Mouse (Mus musculus) midbrain, embryonic 14.5 days (tissue): ENCODE results near the gene Gm4881. TPM values are rescaled to one million over a fixed set of nuclear protein-coding genes. Genes with fewer than 3 reads are reported as not detected.
A peak's percentile ranks its signal among the peaks of the same experiment; 100 is the strongest.
"Not testable (repeated sequence)": the region's sequence is repeated elsewhere in the genome, so short reads cannot be mapped to it uniquely, and the experiment has no call there.

Experiments
- ATAC-seq: fragments of 200-750 bp; cut with Nextera tagmentation; 2 replicates; pipeline ENCODE4 v1.8.0; 2017; ENCODE audit warnings: moderate number of reproducible peaks, moderate library complexity; ENCODE audit not compliant: low FRiP score, low TSS enrichment
- DNase-seq: peaks from one replicate; pipeline ENCODE4 v3.0.0-alpha.2; 2015
- H3K27ac ChIP-seq: fragments of 300-500 bp; sonication (generic); replicated peaks from 2 replicates; pipeline ENCODE4 v1.5.1; 2014; ENCODE audit warnings: mild to moderate bottlenecking, low read depth, low read length, moderate library complexity
- H3K27me3 ChIP-seq: fragments of 300-500 bp; sonication (generic); 2 replicates; pipeline ENCODE4 v1.6.1; 2014; ENCODE audit warnings: low read length, control low read depth, mixed read lengths; ENCODE audit not compliant: control insufficient read depth, insufficient read depth
- H3K36me3 ChIP-seq: fragments of 300-500 bp; sonication (generic); 2 replicates; pipeline ENCODE4 v1.6.1; 2014; ENCODE audit warnings: low read length, control low read depth; ENCODE audit not compliant: control insufficient read depth, insufficient read depth
- H3K4me1 ChIP-seq: fragments of 300-500 bp; sonication (generic); 2 replicates; pipeline ENCODE4 v1.6.1; 2014; ENCODE audit warnings: mild to moderate bottlenecking, antibody characterized with exemption, low read length, control low read depth; ENCODE audit not compliant: control insufficient read depth, insufficient read depth
- H3K4me2 ChIP-seq: fragments of 300-500 bp; sonication (generic); 2 replicates; pipeline ENCODE4 v1.6.1; 2014; ENCODE audit warnings: mild to moderate bottlenecking, low read length, moderate library complexity
- H3K4me3 ChIP-seq: fragments of 300-500 bp; sonication (generic); replicated peaks from 2 replicates; pipeline ENCODE4 v1.5.1; 2014; ENCODE audit warnings: low read depth, low read length
- H3K9ac ChIP-seq: fragments of 300-500 bp; sonication (generic); replicated peaks from 2 replicates; pipeline ENCODE4 v1.6.1; 2014; ENCODE audit warnings: mild to moderate bottlenecking, low read length, moderate library complexity
- H3K9me3 ChIP-seq: fragments of 300-500 bp; sonication (generic); 2 replicates; pipeline ENCODE4 v1.6.1; 2016; ENCODE audit warnings: low read length, control low read depth, mixed read lengths; ENCODE audit not compliant: control insufficient read depth
- WGBS: fragments of 180-500 bp; shearing (Covaris S2); extraction: QIAGEN DNeasy Blood & Tissue Kit; methylation state at CpG from one replicate; pipeline ENCODE4 v1.1.7; 2014; 5-methylcytosine and 5-hydroxymethylcytosine counted together
- polyA plus RNA-seq: library from polyadenylated mRNA; unstranded; fragments of >200 nt; fragmentation: Nextera tagmentation; extraction: Ambion mirVana; gene quantifications from 2 replicates; pipeline ENCODE4 v1.2.1, GENCODE M21; 2014

Gm4881 gene
- polyA plus RNA-seq, 1 experiment from 2014 or later: 6.1 TPM

DNA sequence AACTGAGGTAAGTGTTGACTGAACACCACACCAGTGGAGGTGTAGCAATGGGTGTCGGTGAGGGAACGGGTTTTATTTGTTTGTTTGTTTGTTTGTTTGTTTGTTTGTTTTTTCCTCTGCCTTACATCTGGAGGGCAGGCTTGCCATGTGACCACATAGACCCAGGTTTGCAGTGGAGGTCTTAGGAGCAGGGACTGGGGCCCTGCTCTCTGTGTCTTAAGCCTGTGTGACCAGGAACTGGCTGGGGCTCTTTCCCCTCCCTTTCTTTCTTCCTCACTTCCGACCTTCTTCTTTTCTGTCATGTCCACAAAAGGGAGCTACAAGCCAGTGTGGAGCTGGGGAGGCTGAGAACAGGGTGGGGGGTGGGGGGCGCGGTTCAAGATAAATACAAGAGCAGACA lies 46.3 kb downstream of the Gm4881 start:
- Histone ChIP-seq H3K9me3 (no peaks in the 10 kb centered on the region), H3K27ac (no peak overlapping the region), H3K4me1 (no peaks in the 10 kb centered on the region), H3K9ac (no peak overlapping the region), H3K27me3 (no peaks in the 10 kb centered on the region), H3K36me3 (no peaks in the 10 kb centered on the region), H3K4me3 (no peak overlapping the region), H3K4me2 (no peak overlapping the region)
- WGBS: 85% methylated on average over 5 of the region's 5 CpGs
- DNase-seq: no peak
- ATAC-seq: no peak

DNA sequence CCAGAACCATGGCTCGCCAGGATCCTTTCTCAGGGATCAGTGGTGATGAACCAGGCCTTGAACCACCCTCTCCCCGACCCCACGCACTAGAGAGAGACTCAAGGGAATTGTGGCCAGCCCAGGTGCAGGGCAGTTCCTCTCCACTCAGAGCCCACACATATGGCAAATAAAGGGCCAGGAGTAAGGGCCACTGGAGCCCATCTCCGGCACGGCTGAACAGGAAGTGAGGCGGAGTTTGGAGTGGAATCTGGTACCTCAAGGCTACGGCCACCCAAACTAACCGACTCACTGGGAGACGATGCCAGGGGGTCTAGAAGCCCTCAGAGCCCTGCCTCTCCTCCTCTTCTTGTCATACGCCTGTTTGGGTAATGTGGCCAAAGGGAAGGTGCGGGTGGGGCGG lies 47.1 kb downstream of the Gm4881 start, which contains the start of gene Cd79a:
TSS of gene Cd79a (plus strand) at position 158 of the 400 bp plus-strand sequence.
- H3K36me3 ChIP-seq: no peaks in the 10 kb centered on the region
- H3K27me3 ChIP-seq: no peaks in the 10 kb centered on the region
- H3K27ac ChIP-seq: no peak within 1 kb of the TSS
- DNase-seq (no peak), ATAC-seq (no peak)
- no peaks in the 10 kb centered on the region for H3K4me1 ChIP-seq
- WGBS: 85% methylated on average over 12 of the region's 12 CpGs
- no peaks in the 10 kb centered on the region for H3K9me3 ChIP-seq
- H3K9ac ChIP-seq: no peak within 1 kb of the TSS
- H3K4me3 ChIP-seq: no peak within 1 kb of the TSS
- no peak within 1 kb of the TSS for H3K4me2 ChIP-seq

DNA sequence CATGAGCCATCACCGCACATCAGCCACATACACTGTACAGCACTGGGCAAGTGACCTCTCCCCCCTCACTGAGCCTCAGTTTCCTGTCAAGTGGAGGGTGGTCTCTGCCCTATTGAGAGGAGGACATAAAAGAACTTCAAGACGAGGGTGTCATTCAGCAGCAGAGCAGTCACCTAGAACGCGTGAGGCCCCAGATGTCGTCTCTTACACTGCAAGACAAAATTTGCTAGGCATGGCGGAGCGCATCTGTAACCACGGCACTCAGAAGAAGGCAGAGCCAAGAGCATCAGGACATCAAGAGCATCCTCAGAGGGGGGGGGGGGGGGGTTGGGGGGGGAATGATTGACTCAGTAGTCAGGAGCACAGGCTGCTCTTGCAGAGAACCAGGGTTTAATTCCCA lies 48.0 kb downstream of the Gm4881 start:
- no peaks in the 10 kb centered on the region for H3K36me3 ChIP-seq
- H3K4me3 ChIP-seq: no peak overlapping the region
- no peak overlapping the region for H3K27ac ChIP-seq
- H3K9me3 ChIP-seq: no peaks in the 10 kb centered on the region
- no peak overlapping the region for H3K4me2 ChIP-seq
- ATAC-seq (no peak), DNase-seq (no peak)
- WGBS: 67% methylated on average over 8 of the region's 8 CpGs
- no peaks in the 10 kb centered on the region for H3K4me1 ChIP-seq
- H3K9ac ChIP-seq: no peak overlapping the region
- no peaks in the 10 kb centered on the region for H3K27me3 ChIP-seq

DNA sequence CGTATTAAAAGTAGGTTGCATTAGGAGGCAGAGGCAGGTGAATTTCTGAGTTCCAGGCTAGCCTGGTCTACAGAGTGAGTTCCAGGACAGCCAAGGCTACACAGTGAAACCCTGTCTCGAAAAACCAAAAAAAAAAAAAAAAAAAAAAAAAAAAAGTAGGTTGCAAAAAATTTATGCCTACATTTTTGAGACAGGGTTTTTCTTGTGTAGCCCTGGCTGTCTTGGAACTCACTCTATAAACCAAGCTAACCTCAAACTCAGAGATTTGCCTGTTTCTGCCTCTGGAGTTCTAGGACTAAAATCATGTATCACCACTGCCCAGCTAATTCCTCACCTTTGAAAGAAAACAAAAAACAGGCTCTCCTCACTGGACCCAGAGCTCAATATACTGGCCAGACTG lies 48.5 kb downstream of the Gm4881 start:
- H3K36me3 ChIP-seq, H3K27me3 ChIP-seq, ATAC-seq, H3K4me2 ChIP-seq, H3K4me3 ChIP-seq, H3K9me3 ChIP-seq, H3K9ac ChIP-seq, H3K27ac ChIP-seq, H3K4me1 ChIP-seq, DNase-seq: not testable (repeated sequence)
- 93% methylated on average over 2 of the region's 2 CpGs for whole genome bisulfite sequencing

DNA sequence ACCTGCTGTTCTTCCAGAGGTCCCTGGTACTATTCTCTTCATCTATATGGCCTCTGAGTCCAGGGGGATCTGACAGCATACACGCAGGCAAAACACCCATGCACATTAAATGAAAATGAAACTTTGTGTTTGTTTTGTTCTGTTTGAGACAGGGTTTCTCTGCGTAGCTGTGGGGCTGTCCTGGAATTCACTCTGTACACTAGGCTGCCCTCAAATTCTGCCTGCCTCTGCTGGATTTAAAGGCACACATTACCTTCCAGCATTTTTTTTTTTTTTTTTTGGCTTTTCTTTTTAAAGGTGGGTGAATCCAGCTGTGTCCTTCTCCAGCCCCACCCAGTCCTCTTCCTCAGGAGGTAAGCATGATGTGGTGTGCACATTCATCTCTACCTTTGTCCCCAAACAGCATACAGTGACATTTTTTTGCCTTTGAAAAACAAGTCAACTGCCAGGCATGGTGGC lies 52.1 kb downstream of the Gm4881 start:
- DNase-seq (no peak), ATAC-seq (no peak)
- H3K27ac ChIP-seq: no peak overlapping the region
- H3K9ac ChIP-seq: no peak overlapping the region
- no peaks in the 10 kb centered on the region for H3K27me3 ChIP-seq
- H3K9me3 ChIP-seq: no peaks in the 10 kb centered on the region
- no peak overlapping the region for H3K4me3 ChIP-seq
- 74% methylated on average over 2 of the region's 2 CpGs for WGBS
- H3K36me3 ChIP-seq: peaks cover 36% of the 10 kb centered on the region
- H3K4me1 ChIP-seq: no peaks in the 10 kb centered on the region
- no peak overlapping the region for H3K4me2 ChIP-seq

DNA sequence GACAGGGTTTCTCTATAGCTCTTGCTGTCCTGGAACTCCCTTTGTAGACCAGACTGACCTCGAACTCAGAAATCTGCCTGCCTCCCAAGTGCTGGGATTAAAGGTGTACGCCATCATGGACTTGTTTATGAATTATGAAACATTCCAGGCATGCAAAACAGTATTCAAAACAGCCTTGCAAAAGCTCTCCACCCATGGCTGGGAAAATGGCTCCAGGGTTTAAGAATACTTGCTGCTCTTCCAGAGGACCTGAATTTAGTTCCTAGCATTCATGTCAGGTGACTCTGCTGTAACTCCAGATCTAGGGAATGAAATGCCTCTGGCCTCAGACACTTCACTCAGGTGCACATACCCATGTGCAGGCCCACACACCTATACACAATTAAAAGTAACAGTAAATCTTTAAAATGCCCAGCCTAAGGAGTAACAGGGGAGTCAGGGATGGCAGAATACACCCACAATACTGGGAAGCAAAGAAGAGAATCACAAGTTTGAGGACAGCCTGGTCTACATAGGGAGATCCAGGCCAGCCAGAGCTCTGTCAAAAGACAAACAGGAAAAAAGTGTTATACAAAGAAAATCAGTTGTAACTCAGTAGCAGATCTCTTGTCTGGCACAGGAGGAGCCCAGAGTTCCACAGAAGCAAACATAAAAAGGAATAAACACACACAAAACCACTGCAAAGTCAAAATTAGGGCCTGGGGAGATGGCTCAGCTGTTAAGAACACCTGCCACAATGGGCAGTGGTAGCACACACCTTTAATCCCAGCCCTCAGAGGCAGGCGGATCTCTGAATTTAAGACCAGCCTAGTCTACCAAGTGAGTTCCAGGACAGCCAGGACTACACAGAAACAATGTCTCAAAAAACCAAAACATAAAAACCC lies 52.8 kb downstream of the Gm4881 start:
- no peak overlapping the region for H3K4me3 ChIP-seq
- peaks cover 42% of the 10 kb centered on the region for H3K36me3 ChIP-seq
- H3K4me2 ChIP-seq: no peak overlapping the region
- no peak overlapping the region for H3K9ac ChIP-seq
- H3K27me3 ChIP-seq: no peaks in the 10 kb centered on the region
- DNase-seq (no peak), ATAC-seq (no peak)
- WGBS: 62% methylated on average over 3 of the region's 3 CpGs
- H3K4me1 ChIP-seq: 0 out of 2 replicates have a peak, but pooled peaks cover under 1% of the 10 kb centered on the region
- no peaks in the 10 kb centered on the region for H3K9me3 ChIP-seq
- H3K27ac ChIP-seq: no peak overlapping the region

DNA sequence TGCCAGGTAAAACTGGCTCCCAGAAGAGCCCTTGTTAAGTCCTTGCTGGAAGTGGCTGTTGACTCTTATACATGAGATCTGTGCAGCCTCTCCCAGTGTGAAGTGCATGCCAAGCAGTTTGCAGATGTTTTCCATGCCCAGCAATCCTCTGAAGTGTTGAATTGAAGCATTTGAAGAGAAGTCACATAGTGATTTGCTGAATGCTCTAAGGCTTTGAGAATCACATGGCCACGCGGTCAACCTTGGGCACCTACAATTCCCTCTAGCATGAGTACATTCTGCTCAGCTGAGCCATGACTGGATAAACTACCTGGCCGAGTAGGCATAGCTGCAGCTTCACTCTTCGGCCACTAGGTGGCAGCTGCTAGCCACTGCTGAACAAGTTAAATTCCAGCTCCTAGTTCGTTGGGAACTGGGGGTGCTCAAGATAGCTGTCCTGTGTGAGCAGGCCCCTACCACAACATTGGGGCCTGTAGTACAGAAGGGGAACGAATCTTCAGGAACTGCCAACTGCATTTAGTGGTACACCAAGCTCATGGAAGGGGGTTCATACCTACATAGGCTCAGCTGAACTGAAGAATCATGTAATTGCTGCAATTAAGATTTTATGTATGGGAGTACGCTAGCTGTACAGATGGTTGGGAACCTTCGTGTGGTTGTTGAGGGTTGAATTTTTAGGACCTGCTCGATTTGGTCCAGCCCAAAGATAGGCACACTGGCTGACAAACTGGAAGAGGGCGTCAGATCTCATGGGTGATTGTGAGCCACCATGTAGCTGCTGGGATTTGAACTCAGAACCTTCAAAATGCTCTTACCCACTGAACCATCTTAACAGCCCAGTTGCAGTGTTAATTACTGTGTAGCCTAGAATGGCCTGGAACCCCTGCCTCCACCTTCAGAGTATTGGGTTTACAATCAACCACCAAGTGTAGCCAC lies 53.7 kb downstream of the Gm4881 start:
- peaks cover 10% of the 10 kb centered on the region for H3K4me1 ChIP-seq
- no peaks in the 10 kb centered on the region for H3K9me3 ChIP-seq
- H3K36me3 ChIP-seq: peaks cover 49% of the 10 kb centered on the region
- H3K4me3 ChIP-seq: no peak overlapping the region
- 33% methylated on average over 10 of the region's 10 CpGs for WGBS
- ATAC-seq (peak; percentile 50; the same call in 1 of the 2 replicates), DNase-seq (peak; percentile 94)
- H3K27me3 ChIP-seq: no peaks in the 10 kb centered on the region
- H3K4me2 ChIP-seq: no peak overlapping the region
- no peak overlapping the region for H3K9ac ChIP-seq
- no peak overlapping the region for H3K27ac ChIP-seq

DNA sequence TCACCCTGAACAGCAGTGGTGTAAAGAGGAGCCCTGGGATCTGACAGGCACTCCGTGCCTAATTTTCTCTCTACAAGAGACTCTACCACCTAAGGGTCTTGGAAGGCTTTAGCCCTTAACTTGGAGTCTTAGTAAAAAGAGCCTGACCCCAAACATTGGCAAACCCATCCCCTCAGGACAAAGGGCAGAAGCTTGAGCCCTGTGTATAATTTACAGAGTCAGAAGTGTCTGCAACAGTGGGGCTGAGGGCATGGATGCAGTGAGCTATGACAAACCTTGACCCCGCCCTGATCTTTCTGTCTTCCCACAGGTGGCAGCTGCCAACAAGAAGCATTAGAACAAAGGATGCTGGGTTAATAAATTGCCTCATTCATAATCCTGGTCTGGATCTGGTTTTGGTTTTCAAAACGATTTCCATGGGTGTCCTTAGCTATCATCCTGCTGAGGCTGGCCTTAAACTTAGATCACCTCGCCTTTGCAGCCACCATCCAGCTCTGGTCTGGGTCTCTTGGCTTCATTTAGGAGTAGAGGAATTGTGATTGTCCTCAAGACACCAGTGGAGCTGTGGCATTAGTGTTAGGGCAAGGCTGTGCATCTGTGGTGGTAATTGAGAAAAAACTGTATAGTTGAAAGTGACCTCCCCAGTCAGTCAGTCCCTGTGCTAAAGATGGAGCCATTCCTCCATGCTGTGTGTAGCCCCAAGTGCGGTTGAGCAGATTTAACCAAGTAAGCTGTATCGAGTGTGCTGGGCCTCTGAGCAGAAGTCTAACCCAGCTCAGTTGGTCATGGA lies 54.7 kb downstream of the Gm4881 start:
- Histone ChIP-seq H3K4me1 (peaks cover 13% of the 10 kb centered on the region), H3K4me2 (no peak overlapping the region), H3K27ac (no peak overlapping the region), H3K9me3 (no peaks in the 10 kb centered on the region), H3K4me3 (no peak overlapping the region), H3K27me3 (no peaks in the 10 kb centered on the region), H3K9ac (no peak overlapping the region), H3K36me3 (peaks cover 49% of the 10 kb centered on the region)
- ATAC-seq (no peak), DNase-seq (no peak)
- 85% methylated on average over 6 of the region's 6 CpGs for WGBS
